Mouse (Mus musculus): ENCODE data around the gene Lrrc23. TPM values are rescaled to one million over a fixed set of nuclear protein-coding genes. Genes with fewer than 3 reads are reported as not detected.

Gene Lrrc23
- total and polyA plus RNA-seq, 3 experiments = 3.2 TPM; not detected in 2

- Histone ChIP-seq H3K79me2 (replicated peaks; ENCODE audit: control insufficient read depth, insufficient read depth, low read length) (no peaks in the 10 kb centered on the region), H3K4me3 (no peak overlapping the region), H3K27me3 (ENCODE audit: control insufficient read depth, insufficient read depth, low read length) (no peaks in the 10 kb centered on the region), H3K9ac (ENCODE audit: low read depth, low read length) (no peak overlapping the region), H3K4me1 (ENCODE audit: control insufficient read depth, insufficient read depth, low read length) (peaks cover 3% of the 10 kb centered on the region), H3K36me3 (ENCODE audit: control insufficient read depth, insufficient read depth, low read length) (peaks cover 7% of the 10 kb centered on the region), H3K27ac (no peak overlapping the region)
- intact Hi-C loops (cut with DNase I) = no loop called here
- DNase-seq = peak in 1 of 2 experiments; percentile 14
- TF ChIP-seq CTCF (IDR thresholded peaks at IDR 0.05) (no peak), POLR2A (IDR thresholded peaks at IDR 0.05; ENCODE audit: insufficient read depth, low read depth, low read length) (no peak), EP300 (IDR thresholded peaks at IDR 0.05; ENCODE audit: insufficient read depth, low read depth, low read length) (no peak)
- 89% methylated on average over 8 of the region's 8 CpGs for WGBS
Observed at GRCm38 (mm10) chr6:124817563-124817962, 38.0 kb upstream of the Lrrc23 start.

GRCm38 (mm10) chr6:124817125-124817524 lies 37.6 kb upstream of the Lrrc23 start:
- no peak overlapping the region for H3K4me3 ChIP-seq
- H3K36me3 ChIP-seq (ENCODE audit: control insufficient read depth, insufficient read depth, low read length) = peaks cover 6% of the 10 kb centered on the region
- no peaks in the 10 kb centered on the region for H3K27me3 ChIP-seq (ENCODE audit: control insufficient read depth, insufficient read depth, low read length)
- H3K27ac ChIP-seq = no peak overlapping the region
- no peaks in the 10 kb centered on the region for H3K79me2 ChIP-seq (replicated peaks; ENCODE audit: control insufficient read depth, insufficient read depth, low read length)
- intact Hi-C loops (cut with DNase I) = no loop called here
- WGBS = 94% methylated on average over 11 of the region's 11 CpGs
- no peak overlapping the region for H3K9ac ChIP-seq (ENCODE audit: low read depth, low read length)
- H3K4me1 ChIP-seq (ENCODE audit: control insufficient read depth, insufficient read depth, low read length) = peaks cover 4% of the 10 kb centered on the region
- TF ChIP-seq CTCF (IDR thresholded peaks at IDR 0.05) = no peak
- no peak for TF ChIP-seq POLR2A (IDR thresholded peaks at IDR 0.05; ENCODE audit: insufficient read depth, low read depth, low read length)
- no peak for TF ChIP-seq EP300 (IDR thresholded peaks at IDR 0.05; ENCODE audit: insufficient read depth, low read depth, low read length)
- peak in 1 of 2 experiments; percentile 13 for DNase-seq

- intact Hi-C loops (cut with DNase I) = no loop called here
- Histone ChIP-seq H3K9ac (ENCODE audit: low read depth, low read length) (no peak overlapping the region), H3K27me3 (ENCODE audit: control insufficient read depth, insufficient read depth, low read length) (no peaks in the 10 kb centered on the region), H3K4me1 (ENCODE audit: control insufficient read depth, insufficient read depth, low read length) (peaks cover 4% of the 10 kb centered on the region), H3K4me3 (no peak overlapping the region), H3K36me3 (ENCODE audit: control insufficient read depth, insufficient read depth, low read length) (peaks cover under 1% of the 10 kb centered on the region), H3K27ac (no peak overlapping the region), H3K79me2 (replicated peaks; ENCODE audit: control insufficient read depth, insufficient read depth, low read length) (no peaks in the 10 kb centered on the region)
- DNase-seq = peak in 1 of 2 experiments; percentile 14
- TF ChIP-seq EP300 (IDR thresholded peaks at IDR 0.05; ENCODE audit: insufficient read depth, low read depth, low read length) (no peak), POLR2A (IDR thresholded peaks at IDR 0.05; ENCODE audit: insufficient read depth, low read depth, low read length) (no peak), CTCF (IDR thresholded peaks at IDR 0.05) (no peak)
- WGBS = 90% methylated on average over 4 of the region's 4 CpGs
Observed at GRCm38 (mm10) chr6:124816611-124817010, 37.1 kb upstream of the Lrrc23 start.

- no peak overlapping the region for H3K27ac ChIP-seq
- H3K27me3 ChIP-seq (ENCODE audit: control insufficient read depth, insufficient read depth, low read length) = no peaks in the 10 kb centered on the region
- H3K79me2 ChIP-seq (replicated peaks; ENCODE audit: control insufficient read depth, insufficient read depth, low read length) = no peaks in the 10 kb centered on the region
- 78% methylated on average over 9 of the region's 9 CpGs for WGBS
- H3K9ac ChIP-seq (ENCODE audit: low read depth, low read length) = no peak overlapping the region
- peaks cover 4% of the 10 kb centered on the region for H3K4me1 ChIP-seq (ENCODE audit: control insufficient read depth, insufficient read depth, low read length)
- DNase-seq = peak in 1 of 2 experiments; percentile 15
- H3K36me3 ChIP-seq (ENCODE audit: control insufficient read depth, insufficient read depth, low read length) = no peaks in the 10 kb centered on the region; the same call in 1 of the 2 replicates
- H3K4me3 ChIP-seq = no peak overlapping the region
- intact Hi-C loops (cut with DNase I) = no loop called here
- no peak for TF ChIP-seq CTCF (IDR thresholded peaks at IDR 0.05)
- no peak for TF ChIP-seq POLR2A (IDR thresholded peaks at IDR 0.05; ENCODE audit: insufficient read depth, low read depth, low read length)
- no peak for TF ChIP-seq EP300 (IDR thresholded peaks at IDR 0.05; ENCODE audit: insufficient read depth, low read depth, low read length)
Observed at GRCm38 (mm10) chr6:124814858-124815774, 35.6 kb upstream of the Lrrc23 start.

GRCm38 (mm10) chr6:124814448-124814847 lies 34.9 kb upstream of the Lrrc23 start:
- Histone ChIP-seq H3K4me3 (peak overlapping the region; percentile 85; the same call in 1 of the 2 replicates), H3K79me2 (replicated peaks; ENCODE audit: control insufficient read depth, insufficient read depth, low read length) (no peaks in the 10 kb centered on the region), H3K36me3 (ENCODE audit: control insufficient read depth, insufficient read depth, low read length) (no peaks in the 10 kb centered on the region; the same call in 1 of the 2 replicates), H3K4me1 (ENCODE audit: control insufficient read depth, insufficient read depth, low read length) (peaks cover 8% of the 10 kb centered on the region), H3K9ac (ENCODE audit: low read depth, low read length) (0 out of 2 replicates have a peak overlapping the region, but pooled peaks have one; percentile 6), H3K27ac (peak overlapping the region; percentile 92; the same call in 1 of the 2 replicates), H3K27me3 (ENCODE audit: control insufficient read depth, insufficient read depth, low read length) (no peaks in the 10 kb centered on the region)
- intact Hi-C loops (cut with DNase I) = no loop called here
- DNase-seq = no peak
- no peak for TF ChIP-seq POLR2A (IDR thresholded peaks at IDR 0.05; ENCODE audit: insufficient read depth, low read depth, low read length)
- no peak for TF ChIP-seq EP300 (IDR thresholded peaks at IDR 0.05; ENCODE audit: insufficient read depth, low read depth, low read length)
- TF ChIP-seq CTCF (IDR thresholded peaks at IDR 0.05) = no peak
- WGBS = 41% methylated on average over 8 of the region's 8 CpGs

GRCm38 (mm10) chr6:124813933-124814332 lies 34.4 kb upstream of the Lrrc23 start, which contains the start of gene Tpi1:
Tpi1 (minus strand) TSS chr6:124814296.
- peak; percentile 91 for TF ChIP-seq EP300 (IDR thresholded peaks at IDR 0.05; ENCODE audit: insufficient read depth, low read depth, low read length)
- no peak for TF ChIP-seq CTCF (IDR thresholded peaks at IDR 0.05)
- TF ChIP-seq POLR2A (IDR thresholded peaks at IDR 0.05; ENCODE audit: insufficient read depth, low read depth, low read length) = peak; percentile 99
- intact Hi-C loops (cut with DNase I) = no loop called here
- peaks cover 8% of the 10 kb centered on the region for H3K4me1 ChIP-seq (ENCODE audit: control insufficient read depth, insufficient read depth, low read length)
- peak within 1 kb of the TSS; percentile 70 for H3K9ac ChIP-seq (ENCODE audit: low read depth, low read length)
- DNase-seq = peak; percentile 92 to 93
- WGBS = under 1% methylated on average over 22 of the region's 22 CpGs
- H3K36me3 ChIP-seq (ENCODE audit: control insufficient read depth, insufficient read depth, low read length) = no peaks in the 10 kb centered on the region; the same call in 1 of the 2 replicates
- no peaks in the 10 kb centered on the region for H3K27me3 ChIP-seq (ENCODE audit: control insufficient read depth, insufficient read depth, low read length)
- H3K27ac ChIP-seq = peak within 1 kb of the TSS; percentile 92
- H3K4me3 ChIP-seq = peak within 1 kb of the TSS; percentile 85
- H3K79me2 ChIP-seq (replicated peaks; ENCODE audit: control insufficient read depth, insufficient read depth, low read length) = no peaks in the 10 kb centered on the region

Data from heart, adult 2 months (tissue).